Mouse (Mus musculus) olfactory bulb, adult 2 months (tissue): ENCODE results near the gene Fastkd1.

Experiments
- CTCF ChIP-seq: fragments of 200-500 bp; IDR thresholded peaks from 2 replicates; pipeline ENCODE4 v1.5.1; 2012; ENCODE audit warnings: low read depth, mild to moderate bottlenecking, low read length, moderate library complexity; ENCODE audit not compliant: insufficient read depth
- POLR2A ChIP-seq: fragments of 200-500 bp; IDR thresholded peaks from 2 replicates; pipeline ENCODE4 v1.6.1; 2012; ENCODE audit warnings: mild to moderate bottlenecking, low read depth, low read length, moderate library complexity; ENCODE audit not compliant: insufficient read depth

- TF ChIP-seq POLR2A (no peak), CTCF (no peak)
These were observed 22.5 kb downstream of the Fastkd1 start for GRCm38 (mm10) chr2:69690843-69691242.
